Mouse (Mus musculus): ENCODE measurements at regions not wholly inside any gene's neighbourhood (a gene's known extent, or its start where the extent isn't known, plus 50 kb on each side); places are given as distances from the start of the nearest gene placed in this dataset.

DNA sequence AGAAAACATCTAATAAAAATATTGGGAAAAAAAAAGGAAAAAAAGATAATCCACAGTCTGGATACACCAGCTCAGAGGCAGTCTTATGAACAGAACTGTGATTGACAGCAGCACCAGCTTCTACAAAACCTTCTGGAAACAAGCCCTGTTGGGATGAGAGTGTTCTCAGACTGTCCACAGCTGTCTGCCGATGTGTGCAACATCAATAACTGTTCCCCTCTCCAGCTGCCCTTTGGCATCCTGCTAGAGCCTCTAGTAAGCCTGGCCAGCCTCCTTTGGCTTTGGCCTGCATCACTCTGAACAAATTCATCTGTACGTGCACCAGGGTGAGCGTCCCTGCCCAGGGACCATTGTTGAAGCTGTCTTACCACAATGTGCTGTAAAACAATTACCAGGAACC, 137.0 kb upstream of the Irs2 start:
- 73% methylated on average over 3 of the region's 3 CpGs for WGBS
- no peak for DNase-seq
- Histone ChIP-seq H3K27ac (ENCODE audit: insufficient read depth, low read depth, low read length) (no peak overlapping the region), H3K36me3 (ENCODE audit: control insufficient read depth, insufficient read depth, low read length) (no peaks in the 10 kb centered on the region), H3K4me3 (ENCODE audit: insufficient read depth, low read depth, low read length) (no peak overlapping the region), H3K27me3 (replicated peaks; ENCODE audit: control insufficient read depth, insufficient read depth, low read length) (no peaks in the 10 kb centered on the region), H3K4me1 (ENCODE audit: control insufficient read depth, insufficient read depth, low read length) (no peaks in the 10 kb centered on the region)
- TF ChIP-seq POLR2A (IDR thresholded peaks at IDR 0.05; ENCODE audit: low read depth, low read length): no peak
- no peak for TF ChIP-seq CTCF (conservative IDR thresholded peaks at IDR 0.05; ENCODE audit: insufficient read depth, insufficient read length, low read depth, low read length)

- DNase-seq: no peak
- no peak overlapping the region for H3K4me3 ChIP-seq (ENCODE audit: insufficient read depth, low read depth, low read length)
- no peak for TF ChIP-seq CTCF (conservative IDR thresholded peaks at IDR 0.05; ENCODE audit: insufficient read depth, insufficient read length, low read depth, low read length)
- TF ChIP-seq POLR2A (IDR thresholded peaks at IDR 0.05; ENCODE audit: low read depth, low read length): no peak
- H3K27ac ChIP-seq (ENCODE audit: insufficient read depth, low read depth, low read length): no peak overlapping the region
- no peaks in the 10 kb centered on the region for H3K36me3 ChIP-seq (ENCODE audit: control insufficient read depth, insufficient read depth, low read length)
- WGBS: 90% methylated on average over 1 of the region's 1 CpGs
- no peaks in the 10 kb centered on the region for H3K27me3 ChIP-seq (replicated peaks; ENCODE audit: control insufficient read depth, insufficient read depth, low read length)
- H3K4me1 ChIP-seq (ENCODE audit: control insufficient read depth, insufficient read depth, low read length): no peaks in the 10 kb centered on the region
Observed at GRCm38 (mm10) chr8:11140566-11140965, 132.3 kb upstream of the Irs2 start.

DNA sequence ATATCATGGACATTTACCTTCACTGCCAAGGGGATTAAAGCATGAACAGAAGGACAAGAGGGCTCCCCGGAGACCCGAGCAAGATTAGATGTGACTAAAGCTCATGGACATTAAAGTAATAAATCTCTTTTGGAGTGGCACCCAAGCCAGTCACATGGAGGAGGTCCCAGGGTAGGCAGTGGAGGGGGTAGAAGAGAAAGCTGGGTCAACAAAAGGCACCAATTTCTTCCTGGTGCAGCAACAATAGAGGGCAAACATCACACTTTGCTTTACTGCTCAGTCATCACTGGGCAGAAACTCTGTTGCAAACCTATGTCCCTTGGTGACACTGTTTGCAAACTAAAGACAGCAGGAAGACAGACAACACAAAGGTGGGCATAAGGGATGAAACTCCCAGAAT, 131.0 kb upstream of the Irs2 start:
- no peak for DNase-seq
- Histone ChIP-seq H3K4me3 (ENCODE audit: insufficient read depth, low read depth, low read length) (no peak overlapping the region), H3K27ac (ENCODE audit: insufficient read depth, low read depth, low read length) (no peak overlapping the region), H3K27me3 (replicated peaks; ENCODE audit: control insufficient read depth, insufficient read depth, low read length) (no peaks in the 10 kb centered on the region), H3K4me1 (ENCODE audit: control insufficient read depth, insufficient read depth, low read length) (no peaks in the 10 kb centered on the region), H3K36me3 (ENCODE audit: control insufficient read depth, insufficient read depth, low read length) (no peaks in the 10 kb centered on the region)
- 54% methylated on average over 2 of the region's 2 CpGs for WGBS
- TF ChIP-seq CTCF (conservative IDR thresholded peaks at IDR 0.05; ENCODE audit: insufficient read depth, insufficient read length, low read depth, low read length): no peak
- no peak for TF ChIP-seq POLR2A (IDR thresholded peaks at IDR 0.05; ENCODE audit: low read depth, low read length)

DNA sequence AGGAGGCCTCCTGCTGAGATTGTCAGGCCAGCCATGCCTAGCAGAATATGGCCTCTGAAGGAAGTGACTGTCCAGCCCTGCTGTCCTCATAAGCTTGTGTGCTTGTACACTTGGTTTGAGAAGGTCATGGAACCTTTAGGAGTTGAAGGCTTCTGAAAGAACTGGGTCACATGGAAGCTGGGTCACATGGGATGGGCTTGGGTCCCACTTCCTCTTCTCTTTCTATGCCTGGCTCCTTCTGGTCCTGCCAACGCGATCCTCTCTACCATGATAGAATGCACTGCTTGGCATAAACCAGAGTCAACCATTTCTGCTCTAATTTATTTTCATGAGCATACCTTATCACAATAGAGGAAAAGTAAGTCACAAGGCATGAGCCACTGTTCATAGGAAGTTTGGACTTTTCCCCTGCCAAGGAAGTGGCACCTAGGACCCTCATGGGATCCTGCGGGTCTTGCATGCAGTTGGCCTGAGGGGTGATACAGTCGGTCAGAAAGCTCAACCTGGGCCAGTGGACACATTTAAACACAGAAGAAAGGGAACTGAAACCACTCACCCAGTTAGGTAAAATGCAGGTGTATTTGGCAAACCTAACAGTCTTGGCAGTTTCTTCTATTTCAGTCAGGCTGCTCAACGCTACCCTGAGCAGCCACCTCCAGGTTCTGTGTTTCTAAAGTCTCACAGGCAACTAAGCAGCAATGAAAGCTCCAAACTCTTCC, 130.2 kb upstream of the Irs2 start:
- TF ChIP-seq POLR2A (IDR thresholded peaks at IDR 0.05; ENCODE audit: low read depth, low read length) (no peak), CTCF (conservative IDR thresholded peaks at IDR 0.05; ENCODE audit: insufficient read depth, insufficient read length, low read depth, low read length) (no peak)
- 82% methylated on average over 5 of the region's 5 CpGs for WGBS
- DNase-seq: no peak
- Histone ChIP-seq H3K4me1 (ENCODE audit: control insufficient read depth, insufficient read depth, low read length) (no peaks in the 10 kb centered on the region), H3K36me3 (ENCODE audit: control insufficient read depth, insufficient read depth, low read length) (no peaks in the 10 kb centered on the region), H3K4me3 (ENCODE audit: insufficient read depth, low read depth, low read length) (no peak overlapping the region), H3K27ac (ENCODE audit: insufficient read depth, low read depth, low read length) (no peak overlapping the region), H3K27me3 (replicated peaks; ENCODE audit: control insufficient read depth, insufficient read depth, low read length) (no peaks in the 10 kb centered on the region)

DNA sequence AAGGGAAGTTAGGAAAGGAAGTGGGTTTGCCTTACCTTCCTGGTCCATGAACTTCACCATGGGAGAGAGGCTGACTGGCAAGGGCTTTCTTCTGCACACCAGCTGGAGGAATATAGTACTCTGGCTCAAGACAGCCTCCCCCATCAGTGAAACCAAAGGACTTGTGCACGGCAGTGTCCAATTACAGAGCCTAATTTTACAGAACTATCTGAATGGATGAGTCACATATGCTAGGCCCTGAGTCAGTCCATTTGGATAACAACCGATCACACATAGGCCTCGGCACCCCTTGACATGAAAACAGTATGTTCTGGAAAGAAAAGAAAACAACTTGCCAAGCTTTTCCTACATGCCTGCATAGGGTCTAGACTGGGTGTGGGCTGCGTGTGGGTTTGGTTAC, 128.3 kb upstream of the Irs2 start:
- WGBS: 83% methylated on average over 4 of the region's 4 CpGs
- Histone ChIP-seq H3K4me3 (ENCODE audit: insufficient read depth, low read depth, low read length) (no peak overlapping the region), H3K27me3 (replicated peaks; ENCODE audit: control insufficient read depth, insufficient read depth, low read length) (no peaks in the 10 kb centered on the region), H3K4me1 (ENCODE audit: control insufficient read depth, insufficient read depth, low read length) (no peaks in the 10 kb centered on the region), H3K36me3 (ENCODE audit: control insufficient read depth, insufficient read depth, low read length) (no peaks in the 10 kb centered on the region), H3K27ac (ENCODE audit: insufficient read depth, low read depth, low read length) (no peak overlapping the region)
- no peak for TF ChIP-seq CTCF (conservative IDR thresholded peaks at IDR 0.05; ENCODE audit: insufficient read depth, insufficient read length, low read depth, low read length)
- no peak for TF ChIP-seq POLR2A (IDR thresholded peaks at IDR 0.05; ENCODE audit: low read depth, low read length)
- no peak for DNase-seq

DNA sequence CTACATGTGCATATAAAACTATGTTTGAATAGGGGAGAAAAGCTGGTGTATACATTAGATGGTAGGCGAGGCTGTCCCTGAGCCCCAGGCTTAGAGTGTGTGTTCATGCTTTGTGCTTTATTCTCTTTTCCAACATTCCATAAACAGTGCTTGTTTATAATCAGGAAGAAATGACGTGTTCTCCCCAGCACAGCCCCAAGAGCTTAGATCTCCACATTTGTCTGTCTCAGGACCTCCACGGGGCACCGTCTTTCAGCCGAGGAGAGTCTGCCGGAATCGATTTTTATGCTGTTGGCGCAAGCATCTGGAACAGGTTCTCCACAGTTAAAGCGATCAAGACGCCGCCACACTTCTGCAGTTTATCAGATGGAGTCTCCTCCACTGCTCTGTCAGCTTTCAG, 126.9 kb upstream of the Irs2 start:
- 90% methylated on average over 11 of the region's 11 CpGs for WGBS
- no peak for DNase-seq
- TF ChIP-seq CTCF (conservative IDR thresholded peaks at IDR 0.05; ENCODE audit: insufficient read depth, insufficient read length, low read depth, low read length) (no peak), POLR2A (IDR thresholded peaks at IDR 0.05; ENCODE audit: low read depth, low read length) (no peak)
- H3K4me3 ChIP-seq (ENCODE audit: insufficient read depth, low read depth, low read length): no peak overlapping the region
- H3K4me1 ChIP-seq (ENCODE audit: control insufficient read depth, insufficient read depth, low read length): no peaks in the 10 kb centered on the region
- H3K27me3 ChIP-seq (replicated peaks; ENCODE audit: control insufficient read depth, insufficient read depth, low read length): no peaks in the 10 kb centered on the region
- H3K27ac ChIP-seq (ENCODE audit: insufficient read depth, low read depth, low read length): no peak overlapping the region
- no peaks in the 10 kb centered on the region for H3K36me3 ChIP-seq (ENCODE audit: control insufficient read depth, insufficient read depth, low read length)

DNA sequence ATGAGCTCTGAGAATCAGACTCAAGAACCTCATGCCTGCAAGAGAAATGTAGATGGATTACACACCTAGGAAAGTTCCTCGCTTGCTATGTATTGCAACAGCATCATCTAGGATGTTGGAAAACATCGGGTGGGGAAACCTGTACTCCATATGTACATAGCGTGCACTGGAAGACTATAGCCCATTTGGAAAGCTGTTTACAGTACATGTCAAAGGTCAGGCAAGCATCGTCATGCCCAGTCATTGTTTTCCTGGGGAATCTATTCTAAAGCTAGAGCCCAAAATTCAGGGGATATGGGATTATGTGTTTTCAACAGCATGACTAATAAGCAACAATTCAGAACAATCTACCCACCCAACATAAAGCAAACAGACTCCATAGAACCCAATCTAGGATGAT, 126.3 kb upstream of the Irs2 start:
- no peak for DNase-seq
- no peak for TF ChIP-seq CTCF (conservative IDR thresholded peaks at IDR 0.05; ENCODE audit: insufficient read depth, insufficient read length, low read depth, low read length)
- no peak for TF ChIP-seq POLR2A (IDR thresholded peaks at IDR 0.05; ENCODE audit: low read depth, low read length)
- 97% methylated on average over 4 of the region's 4 CpGs for WGBS

More for the DNA sequence above, 126.3 kb upstream of the Irs2 start:
- no peaks in the 10 kb centered on the region for H3K36me3 ChIP-seq (ENCODE audit: control insufficient read depth, insufficient read depth, low read length)
- no peaks in the 10 kb centered on the region for H3K4me1 ChIP-seq (ENCODE audit: control insufficient read depth, insufficient read depth, low read length)
- no peak overlapping the region for H3K27ac ChIP-seq (ENCODE audit: insufficient read depth, low read depth, low read length)
- H3K27me3 ChIP-seq (replicated peaks; ENCODE audit: control insufficient read depth, insufficient read depth, low read length): no peaks in the 10 kb centered on the region
- no peak overlapping the region for H3K4me3 ChIP-seq (ENCODE audit: insufficient read depth, low read depth, low read length)
